Mouse (Mus musculus): ENCODE results near the gene Agpat1. TPM values are rescaled to one million over a fixed set of nuclear protein-coding genes. Genes with fewer than 3 reads are reported as not detected.

Agpat1 gene
- polyA plus RNA-seq, 1 experiment from 2014 or later: 128 TPM

DNA sequence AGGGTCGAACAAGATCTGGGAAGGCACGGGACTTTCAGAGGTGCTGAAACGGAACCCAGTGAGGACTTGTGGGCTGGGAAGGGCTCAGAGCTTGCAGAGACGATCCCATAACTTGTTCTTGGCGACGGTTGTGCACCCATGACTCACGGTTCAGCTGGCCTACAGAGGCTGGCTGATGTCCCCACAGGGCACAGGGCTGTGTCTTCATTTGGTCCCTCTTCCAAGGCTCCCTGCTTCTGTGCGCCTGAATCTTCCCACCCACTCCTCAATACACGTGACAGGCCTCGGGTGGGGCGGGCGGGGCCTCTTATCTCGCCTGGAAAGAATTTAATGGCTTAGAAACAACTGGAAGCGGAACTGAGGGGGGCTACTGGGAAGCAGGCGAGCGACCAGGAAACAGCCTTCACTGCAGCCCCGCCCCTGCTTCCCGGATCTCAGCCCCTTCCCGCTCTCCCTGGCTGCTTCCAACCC, 57.1 kb downstream of the Agpat1 start:
- 14% methylated on average over 19 of the region's 19 CpGs for WGBS
- peak overlapping the region; percentile 30 for H3K4me2 ChIP-seq
- no peak overlapping the region for H3K9ac ChIP-seq
- no peak overlapping the region for H3K4me3 ChIP-seq
- H3K9me3 ChIP-seq: no peaks in the 10 kb centered on the region
- H3K4me1 ChIP-seq: 0 out of 2 replicates have a peak, but pooled peaks cover 6% of the 10 kb centered on the region
- no peaks in the 10 kb centered on the region for H3K36me3 ChIP-seq (replicated peaks)
- H3K27ac ChIP-seq: no peak overlapping the region
- peaks cover 28% of the 10 kb centered on the region for H3K27me3 ChIP-seq (replicated peaks)
- no peak for ATAC-seq (replicated peaks)

DNA sequence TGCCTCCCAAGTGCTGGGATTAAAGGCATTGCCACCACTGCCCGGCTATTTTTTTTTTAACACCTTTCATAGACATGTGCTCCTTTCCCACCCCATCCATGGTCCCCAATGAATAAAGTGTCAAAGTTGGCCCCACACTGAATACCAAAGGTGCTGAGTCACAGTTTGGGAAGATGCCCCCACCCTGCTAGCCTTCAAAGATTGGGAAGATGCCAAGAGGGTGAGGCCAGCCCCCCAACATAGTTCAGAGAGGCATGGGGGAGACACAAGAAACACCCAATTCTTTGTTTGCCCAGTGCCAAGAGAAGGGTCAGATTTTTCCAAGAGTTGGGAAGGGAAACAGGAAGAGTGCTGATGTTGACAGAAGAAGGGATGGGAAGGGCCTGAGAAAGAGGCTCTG, 58.4 kb downstream of the Agpat1 start:
- Histone ChIP-seq H3K27ac (no peak overlapping the region), H3K9me3 (no peaks in the 10 kb centered on the region), H3K9ac (no peak overlapping the region), H3K4me3 (no peak overlapping the region), H3K27me3 (replicated peaks) (peaks cover 28% of the 10 kb centered on the region), H3K36me3 (replicated peaks) (no peaks in the 10 kb centered on the region), H3K4me1 (0 out of 2 replicates have a peak, but pooled peaks cover 6% of the 10 kb centered on the region), H3K4me2 (no peak overlapping the region)
- ATAC-seq (replicated peaks): no peak
- 88% methylated on average over 1 of the region's 1 CpGs for WGBS

DNA sequence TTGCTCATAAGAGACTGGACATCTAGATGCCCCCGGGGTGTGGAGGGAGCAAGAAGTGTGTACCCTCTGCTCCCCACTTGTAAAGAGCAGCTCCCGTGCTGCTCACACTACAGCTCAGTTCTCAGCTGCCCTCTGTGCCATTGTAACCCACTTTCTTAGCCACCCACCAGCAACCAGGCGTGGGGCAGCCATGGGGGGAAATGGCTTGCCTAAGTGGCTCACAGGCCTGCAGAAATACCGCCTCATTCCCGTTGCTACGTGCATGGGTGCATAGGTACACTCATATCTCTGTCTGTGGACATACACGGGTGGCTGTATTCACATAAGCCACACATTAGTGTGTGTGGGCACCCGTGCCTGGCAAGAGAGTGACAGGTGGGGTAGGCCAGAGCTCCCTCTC, 58.9 kb downstream of the Agpat1 start:
- Histone ChIP-seq H3K4me1 (0 out of 2 replicates have a peak, but pooled peaks cover 6% of the 10 kb centered on the region), H3K36me3 (replicated peaks) (no peaks in the 10 kb centered on the region), H3K27me3 (replicated peaks) (peaks cover 28% of the 10 kb centered on the region), H3K9me3 (no peaks in the 10 kb centered on the region), H3K4me3 (no peak overlapping the region), H3K27ac (no peak overlapping the region), H3K4me2 (no peak overlapping the region), H3K9ac (no peak overlapping the region)
- WGBS: 80% methylated on average over 8 of the region's 8 CpGs
- ATAC-seq (replicated peaks): no peak

Other genes with a start within 250 kb of the Agpat1 start
- not detected in 2 replicates for gene Btnl2, start 249.4 kb upstream of the Agpat1 start, polyA plus RNA-seq (2015; fragmentation: Nextera tagmentation; extraction: Ambion mirVana)
- gene Btnl1, start 227.1 kb upstream of the Agpat1 start, polyA plus RNA-seq (2015; fragmentation: Nextera tagmentation; extraction: Ambion mirVana): not detected in 2 replicates
- gene BC051142, start 205.4 kb upstream of the Agpat1 start, polyA plus RNA-seq (2015; fragmentation: Nextera tagmentation; extraction: Ambion mirVana): 5.8 and 7.1 TPM in 2 replicates
- not detected in 2 replicates for gene Btnl4, start 126.9 kb upstream of the Agpat1 start, polyA plus RNA-seq (2015; fragmentation: Nextera tagmentation; extraction: Ambion mirVana)
- not detected in 2 replicates for gene Btnl6, start 86.9 kb upstream of the Agpat1 start, polyA plus RNA-seq (2015; fragmentation: Nextera tagmentation; extraction: Ambion mirVana)
- gene Notch4, start 40.0 kb upstream of the Agpat1 start, polyA plus RNA-seq (2015; fragmentation: Nextera tagmentation; extraction: Ambion mirVana): 7.2 and 11.8 TPM in 2 replicates
- 3.8 and 5.1 TPM in 2 replicates for gene Gpsm3, start 14.5 kb upstream of the Agpat1 start, polyA plus RNA-seq (2015; fragmentation: Nextera tagmentation; extraction: Ambion mirVana)
- 10.2 and 10.7 TPM in 2 replicates for gene Pbx2, start 13.0 kb upstream of the Agpat1 start, polyA plus RNA-seq (2015; fragmentation: Nextera tagmentation; extraction: Ambion mirVana)
- gene Ager, start 6.4 kb upstream of the Agpat1 start, polyA plus RNA-seq (2015; fragmentation: Nextera tagmentation; extraction: Ambion mirVana): 1.7 and 1.8 TPM in 2 replicates
- 306 and 313 TPM in 2 replicates for gene Rnf5, start 572 bp upstream of the Agpat1 start, polyA plus RNA-seq (2015; fragmentation: Nextera tagmentation; extraction: Ambion mirVana)
- 9.2 and 10.3 TPM in 2 replicates for gene Egfl8, start 11.7 kb downstream of the Agpat1 start, polyA plus RNA-seq (2015; fragmentation: Nextera tagmentation; extraction: Ambion mirVana)
- 20.0 and 20.9 TPM in 2 replicates for gene Ppt2, start 24.2 kb downstream of the Agpat1 start, polyA plus RNA-seq (2015; fragmentation: Nextera tagmentation; extraction: Ambion mirVana)
- gene Prrt1, start 25.3 kb downstream of the Agpat1 start, polyA plus RNA-seq (2015; fragmentation: Nextera tagmentation; extraction: Ambion mirVana): 10.7 and 10.8 TPM in 2 replicates
- 14.6 and 16.0 TPM in 2 replicates for gene Fkbpl, start 40.5 kb downstream of the Agpat1 start, polyA plus RNA-seq (2015; fragmentation: Nextera tagmentation; extraction: Ambion mirVana)
- 123 and 125 TPM in 2 replicates for gene Atf6b, start 42.9 kb downstream of the Agpat1 start, polyA plus RNA-seq (2015; fragmentation: Nextera tagmentation; extraction: Ambion mirVana)
- gene Tnxb, start 66.3 kb downstream of the Agpat1 start, polyA plus RNA-seq (2015; fragmentation: Nextera tagmentation; extraction: Ambion mirVana): 0.18 and 0.24 TPM in 2 replicates
- gene C4b, start 139.6 kb downstream of the Agpat1 start, polyA plus RNA-seq (2015; fragmentation: Nextera tagmentation; extraction: Ambion mirVana): 0.22 TPM in 2 replicates
- gene Cyp21a1, start 200.3 kb downstream of the Agpat1 start, polyA plus RNA-seq (2015; fragmentation: Nextera tagmentation; extraction: Ambion mirVana): not detected in 2 replicates
- 41.2 and 50.4 TPM in 2 replicates for gene Stk19, start 232.7 kb downstream of the Agpat1 start, polyA plus RNA-seq (2015; fragmentation: Nextera tagmentation; extraction: Ambion mirVana)
- 75.0 and 79.1 TPM in 2 replicates for gene Dxo, start 232.8 kb downstream of the Agpat1 start, polyA plus RNA-seq (2015; fragmentation: Nextera tagmentation; extraction: Ambion mirVana)
- 67.4 and 73.8 TPM in 2 replicates for gene Skiv2l, start 245.9 kb downstream of the Agpat1 start, polyA plus RNA-seq (2015; fragmentation: Nextera tagmentation; extraction: Ambion mirVana)
- 76.3 and 82.3 TPM in 2 replicates for gene Nelfe, start 246.1 kb downstream of the Agpat1 start, polyA plus RNA-seq (2015; fragmentation: Nextera tagmentation; extraction: Ambion mirVana)

All from midbrain, embryonic 15.5 days (tissue).